Mouse (Mus musculus) liver, embryonic 14.5 days (tissue): ENCODE data around the gene Strn4.

Source experiments
- CTCF ChIP-seq: IDR thresholded peaks from 2 replicates; pipeline ENCODE4 v1.5.1; 2016; ENCODE audit warnings: antibody characterized with exemption, low read depth, control low read depth
- EP300 ChIP-seq: IDR thresholded peaks from 2 replicates; pipeline ENCODE4 v1.6.1; 2016; ENCODE audit warnings: antibody characterized with exemption, low read depth

- TF ChIP-seq CTCF (no peak), EP300 (no peak)
Observed at GRCm38 (mm10) chr7:16827274-16827673, 11.6 kb downstream of the Strn4 start.
